Mouse (Mus musculus) liver (tissue): ENCODE results near the gene Sinhcaf.
"Not testable (repeated sequence)": the region's sequence is repeated elsewhere in the genome, so short reads cannot be mapped to it uniquely, and the experiment has no call there.

Experiments used
- DNase-seq: peaks from one replicate; pipeline ENCODE4 v3.0.0-alpha.2; 2020; ENCODE audit warnings: mixed read lengths

The Sinhcaf gene

GRCm38 (mm10) chr6:148946409-148946742 is at the start of gene Sinhcaf:
TSS of gene Sinhcaf (minus strand) at chr6:148946467.
- peak; percentile 99 for DNase-seq

- DNase-seq, result no peak
Measured at GRCm38 (mm10) chr6:148994327-148994999, 48.2 kb upstream of the Sinhcaf start.

- no peak for DNase-seq
Measured at GRCm38 (mm10) chr6:148993117-148994077, 47.1 kb upstream of the Sinhcaf start.

DNA sequence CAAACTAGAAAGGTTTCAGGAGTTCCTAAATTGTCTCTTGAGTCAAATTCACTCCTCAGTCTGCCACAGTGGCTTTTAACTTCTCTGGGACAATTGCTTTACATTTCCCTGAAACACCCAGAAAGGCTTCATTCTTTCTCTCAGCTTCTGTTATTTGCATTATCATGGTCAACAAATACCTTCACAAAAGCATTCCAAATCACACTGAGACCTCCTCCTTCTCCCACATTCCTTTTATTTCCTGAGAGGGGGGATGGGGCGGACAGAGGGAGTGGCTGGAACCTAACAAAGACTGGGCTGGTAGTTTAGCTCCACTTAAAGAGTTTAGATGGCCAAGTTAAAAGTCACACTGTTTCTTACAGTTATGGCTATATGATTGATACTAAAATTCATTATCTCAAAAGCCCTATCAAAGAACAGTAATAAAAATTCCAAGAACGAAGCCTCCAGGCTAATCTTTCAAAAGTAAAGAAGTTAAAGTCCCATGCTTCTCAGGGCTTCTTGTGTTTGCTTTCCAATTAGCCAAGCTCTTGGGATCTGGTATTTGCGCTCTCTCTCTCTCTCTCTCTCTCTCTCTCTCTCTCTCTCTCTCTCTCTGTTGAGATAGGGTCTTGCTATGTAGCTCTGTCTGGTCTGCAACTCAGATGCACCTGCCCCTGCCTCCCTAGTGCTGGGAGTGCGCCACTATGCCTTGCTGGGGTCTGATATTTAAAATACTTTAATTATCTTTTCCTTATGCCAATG is 46.3 kb upstream of the Sinhcaf start:
- DNase-seq, result no peak

- DNase-seq, result no peak
Measured at GRCm38 (mm10) chr6:148991660-148992372, 45.5 kb upstream of the Sinhcaf start.

DNA sequence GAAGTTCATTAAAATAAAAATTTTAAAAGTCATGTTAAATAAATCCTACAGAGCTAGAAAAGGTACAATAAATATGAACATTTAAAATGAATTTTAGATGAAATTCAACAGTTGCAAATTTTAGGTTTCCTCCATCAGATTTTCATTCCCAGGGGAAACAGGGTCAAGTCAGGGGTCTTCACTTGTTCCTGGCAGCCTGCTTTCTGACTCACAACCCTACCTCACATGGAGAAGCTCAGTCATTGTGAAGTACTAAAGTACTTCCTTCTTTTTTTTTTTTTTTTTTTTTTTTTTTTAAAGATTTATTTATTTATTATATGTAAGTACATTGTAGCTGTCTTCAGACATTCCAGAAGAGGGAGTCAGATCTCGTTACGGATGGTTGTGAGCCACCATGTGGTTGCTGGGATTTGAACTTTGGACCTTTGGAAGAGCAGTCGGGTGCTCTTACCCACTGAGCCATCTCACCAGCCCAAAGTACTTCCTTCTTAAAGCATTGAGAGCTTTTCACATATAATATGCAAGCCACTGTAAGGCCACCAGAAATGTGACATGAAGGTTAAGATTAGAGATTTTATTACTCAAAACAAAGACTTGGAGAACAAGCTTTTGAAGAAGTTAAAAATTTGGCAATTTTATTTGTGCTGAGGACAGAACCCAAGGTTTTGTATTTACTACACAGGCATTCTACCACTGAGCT is 43.7 kb upstream of the Sinhcaf start:
- not testable (repeated sequence) for DNase-seq

GRCm38 (mm10) chr6:148986003-148986402 is 39.7 kb upstream of the Sinhcaf start:
- no peak for DNase-seq

GRCm38 (mm10) chr6:148980495-148980894 is 34.2 kb upstream of the Sinhcaf start:
- DNase-seq, result no peak

- no peak for DNase-seq
Measured at GRCm38 (mm10) chr6:148975096-148975495, 28.8 kb upstream of the Sinhcaf start.

DNA sequence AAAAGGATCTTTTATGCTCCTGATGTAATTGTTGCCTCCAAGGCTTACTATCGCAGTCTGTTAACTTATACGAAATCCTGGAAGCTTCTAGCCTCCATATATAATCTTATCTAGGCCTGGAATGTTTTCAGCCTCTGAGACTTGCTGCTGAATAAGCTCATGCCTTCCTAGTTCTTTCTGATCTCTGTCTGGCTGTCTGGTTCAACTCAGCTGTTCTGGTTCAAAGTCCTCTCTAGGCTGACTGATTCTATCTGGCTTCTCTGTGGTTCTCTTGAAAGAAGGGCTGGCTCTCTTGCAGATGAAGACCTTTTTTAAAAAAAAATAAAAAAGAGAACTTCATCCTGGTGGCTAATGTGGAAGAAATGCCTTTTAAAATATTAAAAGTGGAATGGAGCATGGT is 26.6 kb upstream of the Sinhcaf start:
- no peak for DNase-seq

DNA sequence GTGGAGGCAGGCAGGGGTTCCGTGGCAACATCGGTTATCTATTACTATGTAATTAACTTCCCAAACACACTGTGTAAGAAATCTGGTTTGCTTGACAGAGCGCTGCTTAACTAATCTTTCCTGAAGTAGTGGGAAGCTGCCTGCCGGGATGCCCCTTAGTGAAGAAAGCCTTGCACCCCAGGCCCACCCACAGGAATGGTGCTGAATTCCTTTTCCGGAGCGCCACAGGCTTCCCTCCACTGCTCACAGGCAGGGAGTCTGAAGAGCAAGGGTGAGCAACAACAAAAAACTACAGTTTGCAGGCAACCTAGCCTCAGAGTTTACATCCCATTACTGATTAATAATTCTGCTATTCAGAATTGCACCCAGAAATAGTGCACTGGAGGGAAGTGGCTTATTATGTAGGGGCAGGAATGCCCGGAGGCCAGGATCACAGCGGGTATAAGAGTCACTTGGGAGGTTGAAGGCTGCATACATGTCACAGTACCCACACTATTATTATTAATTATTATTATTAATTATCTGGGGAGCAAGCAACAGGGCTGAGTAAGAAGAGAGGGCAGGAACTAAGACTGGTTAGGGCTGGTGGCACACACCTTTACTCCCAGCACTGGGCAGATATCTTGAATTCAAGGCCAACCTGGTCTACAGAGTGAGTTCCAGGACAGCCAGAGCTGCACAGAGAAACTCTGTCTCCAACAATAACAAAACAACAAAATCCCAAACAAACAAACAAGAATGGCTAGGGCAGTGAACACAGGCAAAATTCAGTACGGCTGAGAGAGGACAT is 26.0 kb upstream of the Sinhcaf start:
- DNase-seq, result no peak

DNA sequence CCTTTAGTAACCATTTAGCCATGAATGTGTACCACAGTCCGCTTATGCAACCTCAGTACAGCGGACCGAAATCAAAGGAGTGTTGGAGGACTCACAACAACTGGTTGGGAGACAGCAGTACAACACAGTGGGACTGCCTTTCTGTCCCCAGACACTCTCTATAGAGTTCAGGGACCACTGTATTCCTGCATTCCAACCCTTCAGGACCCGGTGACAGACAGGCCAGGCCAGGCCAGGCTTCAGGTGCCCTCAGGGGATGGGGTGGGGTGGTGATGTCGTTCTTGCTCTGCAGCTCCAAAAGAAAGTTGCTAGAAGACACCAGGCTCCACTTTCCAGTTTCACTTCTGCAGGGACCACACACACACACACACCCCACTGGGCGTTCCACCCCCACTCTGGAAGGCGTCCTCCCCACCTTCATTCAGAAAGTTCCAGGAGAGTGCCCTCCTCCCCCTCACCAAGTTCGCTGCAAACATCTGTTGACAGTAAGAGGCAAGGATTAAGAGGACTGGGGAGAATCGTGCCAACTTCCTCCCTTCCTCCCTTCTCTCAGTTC is 25.2 kb upstream of the Sinhcaf start:
- no peak for DNase-seq

DNA sequence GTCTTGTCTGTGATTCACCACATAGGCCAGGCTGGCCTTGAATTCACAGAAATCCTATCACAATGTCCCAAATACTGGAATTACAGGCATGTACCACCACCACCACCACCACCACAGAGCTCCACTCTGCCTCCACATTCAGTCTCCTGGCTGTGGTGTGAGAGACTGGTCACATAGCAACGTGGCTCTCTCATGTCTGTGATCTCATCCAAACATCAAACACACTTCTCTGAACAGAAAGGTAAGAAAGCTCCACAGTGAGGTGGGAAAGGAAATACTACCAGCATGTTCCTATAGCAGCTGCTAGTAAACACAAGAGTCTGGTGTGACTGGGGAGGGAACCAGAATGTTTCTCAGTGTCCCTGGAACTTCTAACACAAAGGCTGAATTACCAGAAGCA is 15.0 kb upstream of the Sinhcaf start:
- no peak for DNase-seq

GRCm38 (mm10) chr6:148959540-148960238 is 13.4 kb upstream of the Sinhcaf start:
- no peak for DNase-seq

GRCm38 (mm10) chr6:148958712-148959111 is 12.4 kb upstream of the Sinhcaf start:
- no peak for DNase-seq

DNA sequence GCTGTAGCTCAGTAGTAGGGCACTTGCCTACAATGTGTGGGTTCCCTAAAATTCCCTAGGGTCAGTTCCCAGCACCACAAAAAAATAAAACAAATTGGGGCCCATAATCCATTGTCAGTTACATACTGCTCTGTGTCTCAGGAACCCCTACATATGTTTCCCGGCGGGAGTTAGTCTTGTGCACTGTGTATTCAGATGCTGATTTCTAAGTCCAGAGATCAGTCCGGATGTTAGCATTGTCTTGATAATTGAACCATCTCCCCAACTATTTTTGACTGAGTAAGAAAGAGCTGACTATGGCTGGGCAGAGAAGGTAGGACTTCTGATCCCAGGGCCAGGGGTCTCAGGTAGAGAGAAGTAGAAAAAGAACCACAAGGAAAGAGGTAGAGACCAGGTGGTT is 10.8 kb upstream of the Sinhcaf start:
- DNase-seq, result no peak

DNA sequence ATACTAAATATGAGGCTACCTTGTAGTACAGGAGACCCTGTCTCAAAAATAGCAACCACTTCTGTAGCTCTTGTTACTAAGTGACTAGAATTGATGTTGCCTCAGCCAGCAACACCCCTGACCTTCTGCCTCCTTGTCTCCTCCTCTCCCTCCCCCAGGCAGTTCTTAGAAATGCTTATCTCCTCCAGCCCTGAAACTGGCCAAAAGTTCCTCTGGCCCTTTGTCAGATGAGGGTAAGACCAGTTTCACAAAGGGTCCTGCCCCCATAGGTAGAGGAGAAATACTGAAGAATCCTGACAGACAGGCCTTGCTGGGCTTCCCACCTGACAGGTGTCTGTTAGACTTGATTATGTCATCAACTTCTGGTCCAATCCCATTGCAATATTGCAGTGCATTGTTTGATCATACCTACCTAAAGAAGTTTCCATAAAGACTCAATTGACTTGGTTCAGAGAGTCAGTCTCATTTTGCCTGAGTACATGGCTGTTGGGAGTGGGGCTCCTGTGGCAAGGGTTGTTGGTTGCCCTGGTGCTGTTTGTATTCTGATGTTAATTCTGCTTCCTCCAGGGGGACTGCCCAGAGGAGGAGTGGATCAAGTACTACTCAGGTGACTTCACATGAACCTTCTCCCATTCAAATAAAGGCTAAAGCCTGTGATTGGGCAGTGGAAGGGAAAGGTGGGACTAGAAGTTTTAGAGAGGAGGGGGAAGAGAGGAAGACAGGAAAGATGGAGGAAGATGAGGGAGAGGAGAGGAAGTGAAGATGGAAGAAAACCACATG is 9.6 kb upstream of the Sinhcaf start:
- DNase-seq, result no peak

- no peak for DNase-seq
Measured at GRCm38 (mm10) chr6:148946881-148947405, 676 bp upstream of the Sinhcaf start.
